Mouse (Mus musculus): ENCODE data around the gene Sox21.

- no peak for TF ChIP-seq CTCF (IDR thresholded peaks at IDR 0.05; ENCODE audit: borderline replicate concordance, control insufficient read depth, extremely low read depth, insufficient read depth, low read length, poor library complexity)
- TF ChIP-seq POLR2A (IDR thresholded peaks at IDR 0.05; ENCODE audit: control insufficient read depth, extremely low read depth, insufficient read depth, low read length, poor library complexity) = no peak
Observed at GRCm38 (mm10) chr14:118236886-118237289, at the start of gene Sox21.
